Mouse (Mus musculus): ENCODE measurements at regions not wholly inside any gene's neighbourhood (a gene's known extent, or its start where the extent isn't known, plus 50 kb on each side); places are given as distances from the start of the nearest gene placed in this dataset.

DNA sequence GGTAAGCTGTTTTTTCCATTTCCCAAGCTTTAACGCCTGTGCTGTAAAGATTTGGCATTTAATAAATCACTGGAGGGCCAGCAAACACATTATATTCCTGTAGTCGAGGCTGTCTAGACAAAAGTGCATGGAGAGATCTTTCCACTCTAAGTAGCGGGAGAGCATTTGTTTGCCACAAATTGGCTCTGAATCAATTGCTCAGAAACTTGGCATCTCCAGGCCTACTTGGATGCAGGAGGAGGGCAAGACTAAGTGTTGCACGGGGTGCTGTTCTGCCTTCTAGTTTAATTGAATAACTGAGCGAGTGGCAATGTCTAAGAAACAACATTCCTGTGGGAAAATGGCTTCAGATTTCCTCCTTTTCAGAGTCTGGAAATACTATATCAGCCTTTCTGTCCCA lies 438.7 kb downstream of the Hace1 start:
- ATAC-seq (ENCODE audit: low FRiP score), result no peak
- Histone ChIP-seq H3K27me3 (ENCODE audit: insufficient read depth, low read length) (no peaks in the 10 kb centered on the region), H3K4me1 (ENCODE audit: insufficient read depth, low read length) (no peaks in the 10 kb centered on the region), H3K27ac (ENCODE audit: low read depth, low read length) (no peak overlapping the region), H3K9me3 (ENCODE audit: low read length) (no peaks in the 10 kb centered on the region), H3K9ac (replicated peaks; ENCODE audit: low read length, poor library complexity, severe bottlenecking) (no peak overlapping the region), H3K4me2 (ENCODE audit: low read depth, low read length, poor library complexity, severe bottlenecking) (no peak overlapping the region), H3K36me3 (ENCODE audit: insufficient read depth, low read length) (no peaks in the 10 kb centered on the region), H3K4me3 (ENCODE audit: low read depth, low read length) (no peak overlapping the region)
- peak; percentile 78 for DNase-seq (ENCODE audit: low spot score)
- 45% methylated on average over 5 of the region's 5 CpGs for WGBS
- no peak for TF ChIP-seq CTCF (IDR thresholded peaks at IDR 0.05)

DNA sequence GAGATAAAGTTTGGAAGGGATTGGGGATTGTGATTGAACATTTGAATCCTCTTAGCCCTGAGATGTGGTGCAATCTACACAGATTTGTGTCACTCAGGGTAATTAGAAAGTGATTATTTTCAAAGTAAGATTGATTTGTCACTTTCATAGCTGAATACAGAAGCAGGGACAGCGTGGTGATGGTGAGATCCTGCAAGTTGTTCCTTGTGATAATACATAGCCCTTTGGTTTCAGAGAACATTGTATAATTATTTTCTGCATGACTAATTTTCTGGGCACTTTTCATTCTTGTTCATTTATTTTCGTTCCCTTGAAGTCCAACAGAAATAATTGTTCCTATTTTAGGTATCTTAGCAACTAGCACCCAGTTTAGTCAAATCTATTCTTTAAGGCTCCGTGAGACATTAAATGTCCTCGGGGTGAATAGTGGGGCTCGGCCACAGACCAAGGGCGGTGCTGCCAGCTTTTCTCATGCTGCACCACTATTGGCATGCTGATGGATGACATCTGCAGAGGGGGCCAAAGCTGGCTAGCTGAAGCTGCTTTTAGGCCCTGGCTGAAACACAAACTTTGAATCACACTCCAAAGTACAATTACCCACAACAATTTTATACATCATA lies 468.0 kb downstream of the Hace1 start:
- no peaks in the 10 kb centered on the region for H3K27me3 ChIP-seq (ENCODE audit: insufficient read depth, low read length)
- ATAC-seq (ENCODE audit: low FRiP score), result no peak
- H3K27ac ChIP-seq (ENCODE audit: low read depth, low read length), result peak overlapping the region; percentile 72; the same call in 1 of the 2 replicates
- no peak for TF ChIP-seq CTCF (IDR thresholded peaks at IDR 0.05)
- peak; percentile 66 for DNase-seq (ENCODE audit: low spot score)
- H3K4me1 ChIP-seq (ENCODE audit: insufficient read depth, low read length), result 0 out of 2 replicates have a peak, but pooled peaks cover 6% of the 10 kb centered on the region
- H3K9me3 ChIP-seq (ENCODE audit: low read length), result no peaks in the 10 kb centered on the region
- no peak overlapping the region for H3K4me2 ChIP-seq (ENCODE audit: low read depth, low read length, poor library complexity, severe bottlenecking)
- no peaks in the 10 kb centered on the region for H3K36me3 ChIP-seq (ENCODE audit: insufficient read depth, low read length)
- H3K9ac ChIP-seq (replicated peaks; ENCODE audit: low read length, poor library complexity, severe bottlenecking), result no peak overlapping the region
- no peak overlapping the region for H3K4me3 ChIP-seq (ENCODE audit: low read depth, low read length)
- 25% methylated on average over 6 of the region's 6 CpGs for WGBS

DNA sequence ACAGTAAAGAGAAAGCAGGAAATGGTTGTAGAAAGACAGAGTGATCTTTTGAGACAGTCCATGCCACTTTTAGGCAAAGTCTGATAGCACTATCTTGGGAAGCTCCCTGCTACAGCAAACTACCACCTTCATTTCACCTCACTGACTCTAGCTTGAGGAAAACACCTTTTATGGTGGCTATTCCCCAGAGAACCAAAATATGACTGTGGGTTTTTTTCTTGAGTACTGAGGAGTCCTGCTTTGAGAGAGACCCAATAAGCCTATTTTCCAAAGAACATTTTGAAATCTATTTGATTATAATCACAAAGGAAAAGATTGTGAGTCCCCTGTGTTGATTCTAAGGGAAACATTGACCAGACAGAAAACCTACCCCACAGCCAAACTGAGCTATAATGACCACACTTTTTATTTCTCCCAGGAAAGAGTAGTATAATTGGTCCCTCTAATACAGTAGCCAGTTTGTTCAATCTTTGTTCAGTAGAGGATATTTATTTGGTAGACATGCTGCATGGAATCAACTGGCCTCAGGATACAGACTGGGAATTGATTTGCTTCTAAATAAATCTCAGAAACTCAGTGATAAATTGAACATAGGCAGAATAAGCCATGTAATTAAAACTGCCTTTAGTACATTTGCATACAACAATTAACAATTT lies 468.6 kb downstream of the Hace1 start:
- H3K4me3 ChIP-seq (ENCODE audit: low read depth, low read length), result no peak overlapping the region
- no peak overlapping the region for H3K9ac ChIP-seq (replicated peaks; ENCODE audit: low read length, poor library complexity, severe bottlenecking)
- ATAC-seq (ENCODE audit: low FRiP score) (no peak), DNase-seq (ENCODE audit: low spot score) (no peak)
- no peak for TF ChIP-seq CTCF (IDR thresholded peaks at IDR 0.05)
- no peak overlapping the region for H3K4me2 ChIP-seq (ENCODE audit: low read depth, low read length, poor library complexity, severe bottlenecking)
- H3K4me1 ChIP-seq (ENCODE audit: insufficient read depth, low read length), result 0 out of 2 replicates have a peak, but pooled peaks cover 6% of the 10 kb centered on the region
- peak overlapping the region; percentile 72; the same call in 1 of the 2 replicates for H3K27ac ChIP-seq (ENCODE audit: low read depth, low read length)
- H3K9me3 ChIP-seq (ENCODE audit: low read length), result no peaks in the 10 kb centered on the region
- H3K27me3 ChIP-seq (ENCODE audit: insufficient read depth, low read length), result no peaks in the 10 kb centered on the region
- no peaks in the 10 kb centered on the region for H3K36me3 ChIP-seq (ENCODE audit: insufficient read depth, low read length)

DNA sequence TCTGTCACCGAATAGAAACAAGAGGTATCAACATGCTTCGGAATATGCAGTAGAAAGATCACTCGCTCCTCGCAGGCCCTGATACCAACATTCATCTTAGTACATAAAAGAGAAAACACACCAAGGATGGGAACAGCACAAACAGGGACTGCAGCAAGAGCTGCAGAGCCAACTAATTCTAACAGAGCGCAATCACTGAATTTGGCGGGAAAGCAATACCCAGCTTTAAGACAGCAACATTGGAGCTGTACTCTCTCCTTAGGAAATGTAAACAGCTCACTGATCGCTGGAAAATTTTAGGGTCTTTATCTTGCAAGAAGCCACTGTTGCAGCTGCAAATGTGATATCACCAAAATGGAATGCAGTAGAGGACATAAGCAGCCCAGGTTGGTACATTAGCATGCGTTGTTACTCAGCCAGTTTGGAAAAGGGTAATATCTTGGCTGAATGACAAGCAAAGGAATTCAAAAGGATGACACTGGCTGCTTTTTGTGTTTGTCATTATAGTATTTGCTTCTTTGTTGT lies 469.3 kb downstream of the Hace1 start:
- no peaks in the 10 kb centered on the region for H3K27me3 ChIP-seq (ENCODE audit: insufficient read depth, low read length)
- H3K4me1 ChIP-seq (ENCODE audit: insufficient read depth, low read length), result 0 out of 2 replicates have a peak, but pooled peaks cover 6% of the 10 kb centered on the region
- H3K27ac ChIP-seq (ENCODE audit: low read depth, low read length), result peak overlapping the region; percentile 72
- TF ChIP-seq CTCF (IDR thresholded peaks at IDR 0.05), result no peak
- no peak overlapping the region for H3K9ac ChIP-seq (replicated peaks; ENCODE audit: low read length, poor library complexity, severe bottlenecking)
- H3K4me2 ChIP-seq (ENCODE audit: low read depth, low read length, poor library complexity, severe bottlenecking), result 0 out of 2 replicates have a peak overlapping the region, but pooled peaks have one; percentile 9
- no peak for ATAC-seq (ENCODE audit: low FRiP score)
- no peak for DNase-seq (ENCODE audit: low spot score)
- no peaks in the 10 kb centered on the region for H3K9me3 ChIP-seq (ENCODE audit: low read length)
- no peak overlapping the region for H3K4me3 ChIP-seq (ENCODE audit: low read depth, low read length)
- 48% methylated on average over 8 of the region's 8 CpGs for WGBS
- no peaks in the 10 kb centered on the region for H3K36me3 ChIP-seq (ENCODE audit: insufficient read depth, low read length)

DNA sequence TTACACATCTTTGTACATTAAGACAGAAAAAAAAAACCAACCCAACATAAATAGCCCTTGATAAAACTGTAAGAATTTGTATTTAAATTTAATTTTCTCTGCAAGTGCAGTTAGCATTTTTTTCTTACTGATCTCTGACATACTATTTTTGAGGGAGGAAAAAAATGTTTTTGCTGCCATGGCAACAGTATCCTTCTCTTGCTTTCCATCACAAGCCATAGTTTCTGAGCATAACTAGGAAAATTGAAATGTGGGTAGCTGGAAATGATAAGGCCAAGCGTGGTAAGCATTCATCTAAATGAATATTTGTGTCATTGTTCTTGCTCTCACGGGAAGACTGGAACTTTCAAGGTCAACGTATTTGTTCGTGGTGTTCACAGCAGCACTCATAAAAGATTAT lies 470.0 kb downstream of the Hace1 start:
- Histone ChIP-seq H3K9ac (replicated peaks; ENCODE audit: low read length, poor library complexity, severe bottlenecking) (no peak overlapping the region), H3K4me1 (ENCODE audit: insufficient read depth, low read length) (0 out of 2 replicates have a peak, but pooled peaks cover 6% of the 10 kb centered on the region), H3K36me3 (ENCODE audit: insufficient read depth, low read length) (no peaks in the 10 kb centered on the region), H3K27me3 (ENCODE audit: insufficient read depth, low read length) (no peaks in the 10 kb centered on the region), H3K9me3 (ENCODE audit: low read length) (no peaks in the 10 kb centered on the region), H3K4me3 (ENCODE audit: low read depth, low read length) (no peak overlapping the region), H3K4me2 (ENCODE audit: low read depth, low read length, poor library complexity, severe bottlenecking) (no peak overlapping the region), H3K27ac (ENCODE audit: low read depth, low read length) (peak overlapping the region; percentile 72)
- WGBS, result 23% methylated on average over 4 of the region's 4 CpGs
- no peak for TF ChIP-seq CTCF (IDR thresholded peaks at IDR 0.05)
- ATAC-seq (ENCODE audit: low FRiP score), result no peak
- no peak for DNase-seq (ENCODE audit: low spot score)
